Comparison of ENCODE assay signal across 14 mouse cellular contexts in the genomic region with DNA sequence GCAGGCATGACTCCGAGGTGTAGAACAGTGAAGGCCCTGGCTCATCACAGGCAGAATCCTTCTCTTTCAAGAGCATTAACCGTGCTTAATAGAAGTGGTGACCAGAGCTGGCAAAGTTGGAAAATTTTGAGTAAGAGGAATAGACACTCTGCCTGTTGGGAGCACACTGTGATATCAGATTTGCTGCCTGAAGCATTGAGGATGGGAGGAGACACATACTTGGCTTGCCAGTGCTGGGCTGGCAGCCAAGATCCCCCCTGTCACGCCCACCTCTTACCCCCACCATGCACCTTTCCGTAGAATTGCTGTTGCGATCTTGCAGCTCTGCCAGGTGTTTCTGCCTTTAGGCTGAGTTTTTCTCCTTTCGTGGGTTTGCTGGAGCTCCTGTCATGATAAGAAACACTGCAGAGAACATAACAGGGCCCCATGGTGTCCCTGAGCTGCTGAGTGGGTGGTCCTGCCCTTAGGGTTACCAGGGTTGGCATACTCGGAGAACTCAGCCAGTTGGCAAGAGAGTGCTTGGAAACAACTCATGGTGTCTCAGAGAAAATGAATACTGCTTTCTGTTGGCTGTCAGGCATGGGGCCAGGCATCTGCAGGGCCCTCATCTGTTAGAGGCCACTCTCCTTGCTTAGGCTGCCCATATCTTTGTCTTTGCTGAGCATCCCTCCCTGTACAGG.
DNase-seq lines count a peak whose midpoint lies in the region; ATAC-seq lines count a peak whose summit lies in the region.
"Had no signal": no experiment of that assay in that cellular context is flagged by ENCODE, and none has a peak within 500 bp of the region (broad histone marks: within the 10 kb centered on the region; RNA-seq: fewer than 3 reads in every experiment).

No protein-coding gene starts in this region.

- H3K27ac ChIP-seq in heart, embryonic 15.5 days = no peak overlapping the region; the same call in 1 of the 2 replicates
- H3K27ac ChIP-seq in forebrain, embryonic 16.5 days (ENCODE audit: low read length) = no peak overlapping the region
- peak overlapping the region; percentile 46; the same call in 1 of the 2 replicates for H3K27ac ChIP-seq in neural tube, embryonic 15.5 days (replicated peaks)
- H3K27ac ChIP-seq: embryonic facial prominence, embryonic 12.5 days; limb, embryonic 13.5 days; neural tube, embryonic 12.5 days had no signal

- no peak for DNase-seq in heart, postnatal 14 days
- peak; percentile 3 for DNase-seq in right cerebral cortex, adult 18-20 months
- DNase-seq in right cerebral cortex, postnatal 14 days = no peak
- no peak for DNase-seq in retina, postnatal 1 day
- DNase-seq in adrenal gland, adult 2 months = no peak
- DNase-seq: kidney, adult 2 months; thymus, adult 18-20 months had no signal

- no peak overlapping the region for H3K4me3 ChIP-seq in heart, embryonic 15.5 days
- H3K4me3 ChIP-seq in forebrain, embryonic 16.5 days (replicated peaks; ENCODE audit: low read length) = no peak overlapping the region
- H3K4me3 ChIP-seq in neural tube, embryonic 15.5 days (replicated peaks) = no peak overlapping the region
- H3K4me3 ChIP-seq: embryonic facial prominence, embryonic 12.5 days; limb, embryonic 13.5 days; neural tube, embryonic 12.5 days had no signal

- ATAC-seq in heart, embryonic 15.5 days (replicated peaks; ENCODE audit: insufficient number of reproducible peaks, insufficient read depth, low FRiP score, low read depth) = 0 out of 2 replicates have a peak, but pooled peaks have one; percentile 27
- peak; percentile 77 for ATAC-seq in forebrain, embryonic 16.5 days
- peak; percentile 65; the same call in 1 of the 2 replicates for ATAC-seq in neural tube, embryonic 15.5 days (ENCODE audit: low FRiP score)

- WGBS in heart, embryonic 15.5 days = 47% methylated on average over 7 of the region's 7 CpGs
- WGBS in forebrain, embryonic 16.5 days = 29% methylated on average over 7 of the region's 7 CpGs
- 60% methylated on average over 7 of the region's 7 CpGs for WGBS in neural tube, embryonic 15.5 days

- no peaks in the 10 kb centered on the region for H3K36me3 ChIP-seq in heart, embryonic 15.5 days
- H3K36me3 ChIP-seq in forebrain, embryonic 16.5 days (ENCODE audit: control insufficient read depth, insufficient read depth) = no peaks in the 10 kb centered on the region
- no peaks in the 10 kb centered on the region for H3K36me3 ChIP-seq in neural tube, embryonic 15.5 days
- H3K36me3 ChIP-seq: embryonic facial prominence, embryonic 12.5 days; limb, embryonic 13.5 days; neural tube, embryonic 12.5 days had no signal

- no peaks in the 10 kb centered on the region for H3K9me3 ChIP-seq in heart, embryonic 15.5 days (replicated peaks)
- no peaks in the 10 kb centered on the region for H3K9me3 ChIP-seq in forebrain, embryonic 16.5 days (ENCODE audit: control insufficient read depth, low read length)
- no peaks in the 10 kb centered on the region for H3K9me3 ChIP-seq in neural tube, embryonic 15.5 days (replicated peaks)
- H3K9me3 ChIP-seq: embryonic facial prominence, embryonic 12.5 days; limb, embryonic 13.5 days; neural tube, embryonic 12.5 days had no signal

- no peak overlapping the region for H3K4me2 ChIP-seq in heart, embryonic 15.5 days
- H3K4me2 ChIP-seq in forebrain, embryonic 16.5 days (ENCODE audit: low read length) = no peak overlapping the region
- no peak overlapping the region for H3K4me2 ChIP-seq in neural tube, embryonic 15.5 days
- H3K4me2 ChIP-seq: embryonic facial prominence, embryonic 12.5 days; heart, embryonic 11.5 days; limb, embryonic 13.5 days; neural tube, embryonic 12.5 days had no signal

- H3K27me3 ChIP-seq in heart, embryonic 15.5 days = no peaks in the 10 kb centered on the region
- no peaks in the 10 kb centered on the region for H3K27me3 ChIP-seq in forebrain, embryonic 16.5 days (replicated peaks; ENCODE audit: control insufficient read depth, insufficient read depth, low read length)
- H3K27me3 ChIP-seq in neural tube, embryonic 15.5 days (replicated peaks) = no peaks in the 10 kb centered on the region
- H3K27me3 ChIP-seq: neural tube, embryonic 12.5 days had no signal

- no peak overlapping the region for H3K9ac ChIP-seq in heart, embryonic 15.5 days
- no peak overlapping the region for H3K9ac ChIP-seq in forebrain, embryonic 16.5 days (replicated peaks; ENCODE audit: low read depth, low read length)
- H3K9ac ChIP-seq in neural tube, embryonic 15.5 days (replicated peaks) = no peak overlapping the region
- H3K9ac ChIP-seq: embryonic facial prominence, embryonic 12.5 days; limb, embryonic 13.5 days; neural tube, embryonic 12.5 days had no signal

- H3K4me1 ChIP-seq in heart, embryonic 15.5 days (replicated peaks) = peaks cover 5% of the 10 kb centered on the region; the same call in 1 of the 2 replicates
- peaks cover 10% of the 10 kb centered on the region for H3K4me1 ChIP-seq in forebrain, embryonic 16.5 days (replicated peaks; ENCODE audit: control insufficient read depth, insufficient read depth, low read length)
- peaks cover 6% of the 10 kb centered on the region; the same call in 1 of the 2 replicates for H3K4me1 ChIP-seq in neural tube, embryonic 15.5 days
- H3K4me1 ChIP-seq: embryonic facial prominence, embryonic 12.5 days; neural tube, embryonic 12.5 days had no signal

- intact Hi-C loops in heart, postnatal 14 days (cut with DNase I) = no loop called here

Comparison
In these comparisons a context has a peak if more than half of its experiments do, and no peak if none do; other contexts are left out.
1. ATAC-seq: peak in every context shown above with its lines; median percentile 77 in forebrain, embryonic 16.5 days; 65 in neural tube, embryonic 15.5 days; 27 in heart, embryonic 15.5 days.